Mouse (Mus musculus) testis, adult 2 months (tissue): ENCODE measurements at regions not wholly inside any gene's neighbourhood (a gene's known extent, or its start where the extent isn't known, plus 50 kb on each side); places are given as distances from the start of the nearest gene placed in this dataset.

ENCODE experiments used
- H3K27ac ChIP-seq: fragments of 200-500 bp; 2 replicates; pipeline ENCODE4 v1.5.1; 2012; ENCODE audit warnings: low read depth, low read length; ENCODE audit not compliant: control insufficient read depth, insufficient read depth
- H3K27me3 ChIP-seq: fragments of 200-500 bp; 2 replicates; pipeline ENCODE4 v1.6.1; 2012; ENCODE audit warnings: mild to moderate bottlenecking, low read length, moderate library complexity; ENCODE audit not compliant: control insufficient read depth, insufficient read depth
- H3K36me3 ChIP-seq: fragments of 200-500 bp; 2 replicates; pipeline ENCODE4 v1.6.1; 2012; ENCODE audit warnings: mild to moderate bottlenecking, low read length; ENCODE audit not compliant: control insufficient read depth, insufficient read depth
- H3K4me1 ChIP-seq: fragments of 200-500 bp; 2 replicates; pipeline ENCODE4 v1.6.1; 2012; ENCODE audit warnings: low read length; ENCODE audit not compliant: control insufficient read depth, insufficient read depth
- H3K4me3 ChIP-seq: fragments of 200-500 bp; 2 replicates; pipeline ENCODE4 v1.5.1; 2012; ENCODE audit warnings: low read depth, mild to moderate bottlenecking, low read length, moderate library complexity, mixed read lengths; ENCODE audit not compliant: control insufficient read depth
- CTCF ChIP-seq: fragments of 200-500 bp; IDR thresholded peaks from 2 replicates; pipeline ENCODE4 v1.5.1; 2012; ENCODE audit warnings: low read depth, mild to moderate bottlenecking, inconsistent platforms, low read length, moderate library complexity; ENCODE audit not compliant: control insufficient read depth, insufficient read depth, insufficient replicate concordance
- POLR2A ChIP-seq: fragments of 200-500 bp; IDR thresholded peaks from 2 replicates; pipeline ENCODE4 v1.6.1; 2012; ENCODE audit warnings: low read depth, mild to moderate bottlenecking, inconsistent platforms, low read length, moderate library complexity; ENCODE audit not compliant: control insufficient read depth

GRCm38 (mm10) chr13:29136231-29136630 lies 182.7 kb upstream of the Sox4 start:
- TF ChIP-seq POLR2A, result no peak
- H3K27ac ChIP-seq, result no peak overlapping the region
- H3K36me3 ChIP-seq, result no peaks in the 10 kb centered on the region
- no peaks in the 10 kb centered on the region for H3K27me3 ChIP-seq
- H3K4me1 ChIP-seq, result no peaks in the 10 kb centered on the region
- H3K4me3 ChIP-seq, result no peak overlapping the region

- no peak for TF ChIP-seq POLR2A
- TF ChIP-seq CTCF, result no peak
Observed at GRCm38 (mm10) chr13:29127499-29127898, 174.0 kb upstream of the Sox4 start.

GRCm38 (mm10) chr13:29123477-29123876 lies 170.0 kb upstream of the Sox4 start:
- H3K4me3 ChIP-seq, result no peak overlapping the region
- no peak overlapping the region for H3K27ac ChIP-seq
- no peaks in the 10 kb centered on the region for H3K4me1 ChIP-seq
- H3K27me3 ChIP-seq, result no peaks in the 10 kb centered on the region
- no peaks in the 10 kb centered on the region for H3K36me3 ChIP-seq
- TF ChIP-seq CTCF, result no peak
- TF ChIP-seq POLR2A, result no peak

More at GRCm38 (mm10) chr13:29127499-29127898, 174.0 kb upstream of the Sox4 start:
- Histone ChIP-seq H3K4me3 (no peak overlapping the region), H3K27ac (no peak overlapping the region), H3K36me3 (no peaks in the 10 kb centered on the region), H3K27me3 (no peaks in the 10 kb centered on the region), H3K4me1 (no peaks in the 10 kb centered on the region)

- Histone ChIP-seq H3K27me3 (no peaks in the 10 kb centered on the region), H3K27ac (no peak overlapping the region), H3K4me3 (no peak overlapping the region), H3K4me1 (no peaks in the 10 kb centered on the region), H3K36me3 (no peaks in the 10 kb centered on the region)
- no peak for TF ChIP-seq POLR2A
- no peak for TF ChIP-seq CTCF
Observed at GRCm38 (mm10) chr13:29121121-29121520, 167.6 kb upstream of the Sox4 start.

- TF ChIP-seq CTCF (no peak), POLR2A (no peak)
- Histone ChIP-seq H3K4me3 (no peak overlapping the region), H3K4me1 (no peaks in the 10 kb centered on the region), H3K27ac (no peak overlapping the region), H3K27me3 (no peaks in the 10 kb centered on the region), H3K36me3 (no peaks in the 10 kb centered on the region)
Observed at GRCm38 (mm10) chr13:29119357-29119756, 165.8 kb upstream of the Sox4 start.

GRCm38 (mm10) chr13:29114998-29115495 lies 161.5 kb upstream of the Sox4 start:
- no peaks in the 10 kb centered on the region for H3K36me3 ChIP-seq
- TF ChIP-seq CTCF (no peak), POLR2A (no peak)
- H3K27ac ChIP-seq, result no peak overlapping the region
- H3K4me3 ChIP-seq, result no peak overlapping the region
- no peaks in the 10 kb centered on the region for H3K4me1 ChIP-seq
- no peaks in the 10 kb centered on the region for H3K27me3 ChIP-seq

GRCm38 (mm10) chr13:29110127-29110526 lies 156.6 kb upstream of the Sox4 start:
- no peak overlapping the region for H3K27ac ChIP-seq
- H3K4me1 ChIP-seq, result no peaks in the 10 kb centered on the region
- no peaks in the 10 kb centered on the region for H3K27me3 ChIP-seq
- no peaks in the 10 kb centered on the region for H3K36me3 ChIP-seq
- H3K4me3 ChIP-seq, result no peak overlapping the region
- TF ChIP-seq CTCF (no peak), POLR2A (no peak)

- Histone ChIP-seq H3K36me3 (no peaks in the 10 kb centered on the region), H3K27me3 (no peaks in the 10 kb centered on the region), H3K27ac (no peak overlapping the region), H3K4me3 (no peak overlapping the region), H3K4me1 (no peaks in the 10 kb centered on the region)
- TF ChIP-seq CTCF (no peak), POLR2A (no peak)
Observed at GRCm38 (mm10) chr13:29109064-29109856, 155.7 kb upstream of the Sox4 start.
